Mouse (Mus musculus) lung, embryonic 14.5 days (tissue): ENCODE measurements at regions not wholly inside any gene's neighbourhood (a gene's known extent, or its start where the extent isn't known, plus 50 kb on each side); places are given as distances from the start of the nearest gene placed in this dataset.
"Not testable (repeated sequence)": the region's sequence is repeated elsewhere in the genome, so short reads cannot be mapped to it uniquely, and the experiment has no call there.

Experiments used
- ATAC-seq: fragments of 200-750 bp; cut with Nextera tagmentation; 2 replicates; pipeline ENCODE4 v1.8.0; 2017; ENCODE audit warnings: mild to moderate bottlenecking, moderate TSS enrichment, moderate library complexity; ENCODE audit not compliant: insufficient read depth
- DNase-seq: peaks from one replicate; pipeline ENCODE4 v3.0.0-alpha.2; 2015
- H3K27ac ChIP-seq: fragments of 300-500 bp; sonication (generic); 2 replicates; pipeline ENCODE4 v1.5.1; 2014; ENCODE audit warnings: low read depth, mild to moderate bottlenecking, moderate library complexity
- H3K27me3 ChIP-seq: fragments of 300-500 bp; sonication (generic); 2 replicates; pipeline ENCODE4 v1.6.1; 2014; ENCODE audit warnings: low read length, control low read depth; ENCODE audit not compliant: insufficient read depth
- H3K36me3 ChIP-seq: fragments of 300-500 bp; sonication (generic); 2 replicates; pipeline ENCODE4 v1.6.1; 2014; ENCODE audit warnings: control low read depth; ENCODE audit not compliant: insufficient read depth
- H3K4me1 ChIP-seq: fragments of 300-500 bp; sonication (generic); 2 replicates; pipeline ENCODE4 v1.6.1; 2014; ENCODE audit warnings: antibody characterized with exemption, control low read depth; ENCODE audit not compliant: insufficient read depth
- H3K4me2 ChIP-seq: fragments of 300-500 bp; sonication (generic); 2 replicates; pipeline ENCODE4 v1.6.1; 2014; ENCODE audit warnings: mild to moderate bottlenecking
- H3K4me3 ChIP-seq: fragments of 300-500 bp; sonication (generic); 2 replicates; pipeline ENCODE4 v1.5.1; 2014; ENCODE audit warnings: low read depth, low read length
- H3K9ac ChIP-seq: fragments of 300-500 bp; sonication (generic); 2 replicates; pipeline ENCODE4 v1.6.1; 2014
- H3K9me3 ChIP-seq: fragments of 300-500 bp; sonication (generic); 2 replicates; pipeline ENCODE4 v1.6.1; 2016; ENCODE audit warnings: low read depth, low read length, control low read depth
- CTCF ChIP-seq: IDR thresholded peaks from 2 replicates; pipeline ENCODE4 v1.5.1; 2016; ENCODE audit warnings: antibody characterized with exemption, low read depth
- WGBS: fragments of 180-500 bp; shearing (Covaris S2); extraction: QIAGEN DNeasy Blood & Tissue Kit; methylation state at CpG from one replicate; pipeline ENCODE4 v1.1.7; 2014; 5-methylcytosine and 5-hydroxymethylcytosine counted together

DNA sequence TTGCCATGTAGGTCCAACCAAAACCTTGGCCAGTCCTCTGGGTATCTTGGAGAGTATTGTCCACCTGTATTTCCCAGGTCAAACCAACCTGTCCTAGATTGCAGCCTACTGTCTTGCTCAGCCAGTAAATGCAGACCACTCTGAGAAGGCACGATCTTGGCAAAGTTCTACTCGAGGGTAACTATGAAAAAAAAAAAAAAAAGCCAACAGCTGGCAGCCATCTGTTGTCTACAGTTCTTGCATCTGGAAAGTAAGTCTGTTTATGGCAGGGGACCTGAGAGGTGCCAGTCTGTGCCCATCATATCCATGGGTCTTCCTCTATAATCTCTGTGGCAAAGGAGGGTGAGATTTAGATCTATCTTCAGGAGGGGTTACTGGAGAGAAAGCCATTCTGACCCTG lies 78.2 kb downstream of the Cxcr4 start:
- no peak for DNase-seq
- no peak for TF ChIP-seq CTCF
- WGBS, result 52% methylated on average over 2 of the region's 2 CpGs
- H3K27ac ChIP-seq, result no peak overlapping the region
- H3K9me3 ChIP-seq, result no peaks in the 10 kb centered on the region
- no peak overlapping the region for H3K4me3 ChIP-seq
- no peak overlapping the region for H3K4me2 ChIP-seq
- no peaks in the 10 kb centered on the region for H3K36me3 ChIP-seq
- ATAC-seq, result no peak
- no peaks in the 10 kb centered on the region for H3K4me1 ChIP-seq
- no peak overlapping the region for H3K9ac ChIP-seq
- no peaks in the 10 kb centered on the region for H3K27me3 ChIP-seq

DNA sequence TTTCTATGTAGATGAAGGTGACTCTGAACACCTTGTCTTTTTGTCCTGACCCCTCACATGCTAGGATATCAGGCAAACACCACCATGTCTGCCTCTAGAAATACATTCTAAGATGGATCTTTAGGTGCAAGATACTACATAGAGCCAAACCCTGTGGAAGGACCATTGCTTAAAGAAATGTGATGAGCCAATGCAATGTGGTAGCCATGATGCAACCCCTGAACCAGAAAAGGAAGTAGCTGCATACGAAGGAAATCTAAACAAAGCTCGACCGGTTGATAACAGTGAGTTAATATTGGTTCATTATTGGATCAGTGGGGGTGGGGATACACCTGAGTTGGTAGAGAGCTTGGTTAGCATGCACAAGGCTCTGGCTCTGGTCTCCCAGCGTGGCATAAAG lies 78.9 kb downstream of the Cxcr4 start:
- Histone ChIP-seq H3K9ac (no peak overlapping the region), H3K4me3 (no peak overlapping the region), H3K4me2 (no peak overlapping the region), H3K36me3 (no peaks in the 10 kb centered on the region), H3K27me3 (no peaks in the 10 kb centered on the region), H3K4me1 (no peaks in the 10 kb centered on the region), H3K27ac (no peak overlapping the region), H3K9me3 (no peaks in the 10 kb centered on the region)
- ATAC-seq, result no peak
- no peak for DNase-seq
- no peak for TF ChIP-seq CTCF
- WGBS, result 70% methylated on average over 4 of the region's 4 CpGs

DNA sequence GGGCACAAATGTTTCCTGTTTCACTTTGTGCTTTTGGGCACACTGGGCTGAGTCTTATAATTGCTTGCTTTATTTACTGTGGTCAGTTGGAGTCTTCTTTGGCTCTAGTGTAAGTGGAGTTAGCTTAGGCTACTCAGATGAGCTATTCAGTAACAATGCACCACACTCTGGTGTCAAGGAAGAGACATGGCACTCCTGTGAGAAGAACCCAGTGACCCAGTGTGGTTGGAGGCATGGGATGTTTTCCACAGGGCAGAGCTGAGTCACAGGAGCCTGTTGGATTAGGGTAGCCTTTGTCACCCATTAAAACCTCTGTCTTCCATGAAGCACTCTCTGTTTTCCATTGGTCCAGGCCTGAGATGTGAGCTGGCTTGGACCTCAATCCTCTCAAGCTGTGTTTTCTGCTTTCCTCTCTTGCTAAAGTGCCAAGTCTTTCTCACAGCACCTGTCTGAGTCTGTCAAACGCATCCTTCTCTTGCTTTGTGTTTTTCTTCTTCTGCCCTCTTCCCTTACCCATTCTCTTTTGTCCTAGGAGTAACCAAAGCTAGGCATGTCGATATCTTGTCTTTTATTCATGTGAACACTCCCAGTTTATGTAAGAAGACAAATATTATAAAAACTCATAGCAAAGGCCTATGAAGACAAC lies 83.2 kb downstream of the Cxcr4 start:
- 90% methylated on average over 2 of the region's 2 CpGs for WGBS
- Histone ChIP-seq H3K4me3 (no peak overlapping the region), H3K27ac (no peak overlapping the region), H3K36me3 (no peaks in the 10 kb centered on the region), H3K4me1 (no peaks in the 10 kb centered on the region), H3K4me2 (no peak overlapping the region), H3K9me3 (no peaks in the 10 kb centered on the region), H3K27me3 (no peaks in the 10 kb centered on the region), H3K9ac (no peak overlapping the region)
- no peak for DNase-seq
- TF ChIP-seq CTCF, result no peak
- no peak for ATAC-seq

DNA sequence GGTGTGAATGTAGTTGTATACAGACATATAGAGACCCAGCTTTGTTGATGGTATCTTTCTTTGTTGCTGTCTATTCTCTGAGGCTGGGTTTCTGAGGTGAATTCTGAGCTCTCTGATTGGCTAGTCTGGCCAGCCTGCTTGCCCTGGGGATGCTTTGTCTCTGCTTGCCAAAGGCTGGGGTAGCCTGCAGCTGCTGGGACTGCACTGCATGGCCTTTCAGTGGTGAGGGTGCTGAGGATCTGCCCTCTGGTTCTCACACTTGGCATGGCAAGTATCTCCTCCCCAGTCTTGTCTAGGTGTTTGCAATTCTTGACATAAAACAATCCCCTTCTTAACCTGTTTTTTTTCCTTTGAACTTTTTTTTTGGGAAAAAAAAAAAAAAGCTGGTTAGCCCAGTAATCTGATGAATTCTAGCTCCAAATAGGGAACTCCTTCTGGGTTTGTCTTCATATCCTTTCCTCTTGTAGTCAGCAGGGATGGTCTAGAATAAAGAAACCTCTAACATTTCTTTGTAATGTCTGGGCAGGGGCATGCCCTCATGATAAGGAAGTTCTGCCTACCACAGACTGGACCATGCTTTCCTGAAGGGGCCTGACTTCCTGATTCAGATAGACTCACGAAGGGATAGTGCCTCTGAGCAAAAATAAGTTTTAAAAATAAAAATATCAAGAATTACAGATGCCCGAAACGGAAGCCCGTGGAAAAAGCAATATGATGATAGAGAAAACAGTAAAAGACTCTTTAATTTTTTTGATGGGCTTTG lies 85.4 kb downstream of the Cxcr4 start:
- WGBS, result 76% methylated on average over 4 of the region's 4 CpGs
- Histone ChIP-seq H3K9ac (no peak overlapping the region), H3K9me3 (no peaks in the 10 kb centered on the region), H3K4me2 (no peak overlapping the region), H3K4me3 (no peak overlapping the region), H3K27ac (no peak overlapping the region), H3K36me3 (no peaks in the 10 kb centered on the region), H3K4me1 (no peaks in the 10 kb centered on the region), H3K27me3 (no peaks in the 10 kb centered on the region)
- DNase-seq (no peak), ATAC-seq (no peak)
- TF ChIP-seq CTCF, result no peak

DNA sequence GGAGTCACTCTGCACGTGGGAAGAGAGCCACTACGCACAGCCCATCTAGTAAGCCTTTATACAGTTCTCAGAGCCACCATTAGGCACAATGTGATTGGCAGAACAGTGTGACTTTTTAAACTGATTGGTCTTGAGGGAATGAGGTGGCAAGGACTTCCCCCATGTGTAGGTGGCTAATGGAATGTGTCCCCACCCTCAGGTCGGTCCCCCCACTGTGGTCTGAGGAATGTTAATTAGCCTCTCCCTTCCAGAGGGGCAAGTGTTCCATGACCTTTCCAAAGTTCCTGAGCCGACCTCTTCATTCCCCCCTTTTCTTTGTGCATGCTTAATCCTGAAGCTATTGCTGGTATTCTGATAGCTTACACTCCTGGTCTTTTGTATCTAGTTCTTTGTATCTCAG lies 87.2 kb upstream of the Dars start:
- Histone ChIP-seq H3K4me1 (no peaks in the 10 kb centered on the region), H3K4me2 (no peak overlapping the region), H3K36me3 (no peaks in the 10 kb centered on the region), H3K27ac (no peak overlapping the region), H3K9ac (no peak overlapping the region), H3K9me3 (no peaks in the 10 kb centered on the region), H3K4me3 (no peak overlapping the region), H3K27me3 (no peaks in the 10 kb centered on the region)
- ATAC-seq, result no peak
- DNase-seq, result no peak
- WGBS, result 58% methylated on average over 4 of the region's 4 CpGs
- TF ChIP-seq CTCF, result no peak

DNA sequence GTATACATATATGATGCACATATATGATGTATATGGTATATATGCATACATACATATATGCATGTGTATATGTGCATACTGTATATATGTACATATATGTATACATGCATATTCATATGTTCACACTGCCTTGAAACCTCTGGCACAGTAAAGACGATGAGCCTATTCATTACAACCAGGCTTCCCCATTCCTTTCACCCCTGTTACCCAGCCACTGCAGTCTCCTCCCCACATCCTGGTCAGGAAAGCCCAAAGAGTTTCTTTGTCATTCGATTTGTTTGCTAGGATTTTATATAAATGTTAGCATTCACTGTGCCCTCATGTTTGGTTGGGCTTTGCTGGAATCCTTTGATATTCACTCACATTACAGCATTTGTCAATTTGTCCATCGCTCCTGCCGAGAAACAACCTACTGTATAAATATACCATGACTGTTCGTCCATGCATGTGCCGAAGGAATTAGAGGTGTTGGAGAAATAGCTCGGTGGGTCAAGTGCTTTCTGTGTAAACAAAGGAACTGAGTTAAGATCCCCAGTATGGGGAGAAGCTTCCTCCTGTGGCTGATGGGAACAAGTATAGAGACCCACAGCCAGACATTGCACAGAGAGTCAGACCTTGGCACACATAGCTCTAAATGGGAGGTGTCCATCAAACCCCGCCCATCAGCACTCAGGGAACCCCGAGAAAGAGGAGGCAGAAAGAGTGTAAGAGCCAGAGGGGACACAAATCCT lies 81.0 kb upstream of the Dars start:
- 12% methylated on average over 9 of the region's 9 CpGs for WGBS
- no peak for TF ChIP-seq CTCF
- Histone ChIP-seq H3K9me3 (no peaks in the 10 kb centered on the region), H3K9ac (no peak overlapping the region), H3K4me2 (peak overlapping the region; percentile 10; the same call in 1 of the 2 replicates), H3K4me1 (no peaks in the 10 kb centered on the region), H3K27me3 (no peaks in the 10 kb centered on the region), H3K36me3 (no peaks in the 10 kb centered on the region), H3K27ac (peak overlapping the region; percentile 38), H3K4me3 (no peak overlapping the region)
- ATAC-seq (peak; percentile 95), DNase-seq (peak; percentile 66)

DNA sequence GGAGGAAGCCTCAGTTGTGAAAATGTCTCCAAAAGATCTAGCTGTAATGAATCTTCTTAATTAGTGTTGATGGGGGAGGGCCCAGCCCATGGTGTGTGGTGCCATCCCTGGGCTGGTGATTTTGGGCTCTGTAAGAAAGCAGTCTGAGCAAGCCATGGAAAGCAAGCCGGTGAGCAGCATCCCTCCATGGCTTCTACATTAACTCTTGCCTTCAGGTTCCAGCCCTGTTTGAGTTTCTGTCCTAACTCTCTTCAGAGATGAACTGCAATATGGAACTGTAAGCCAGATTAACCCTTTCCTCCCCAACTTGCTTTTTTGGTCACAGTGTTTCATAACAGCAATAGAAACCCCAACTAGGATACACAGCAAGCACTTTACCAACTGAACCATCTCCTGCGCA lies 75.1 kb upstream of the Dars start:
- Histone ChIP-seq H3K36me3 (no peaks in the 10 kb centered on the region), H3K4me2 (no peak overlapping the region), H3K27me3 (no peaks in the 10 kb centered on the region), H3K4me1 (no peaks in the 10 kb centered on the region), H3K9ac (no peak overlapping the region), H3K4me3 (no peak overlapping the region), H3K9me3 (no peaks in the 10 kb centered on the region), H3K27ac (no peak overlapping the region)
- ATAC-seq (no peak), DNase-seq (no peak)
- WGBS, result 93% methylated on average over 2 of the region's 2 CpGs
- no peak for TF ChIP-seq CTCF

DNA sequence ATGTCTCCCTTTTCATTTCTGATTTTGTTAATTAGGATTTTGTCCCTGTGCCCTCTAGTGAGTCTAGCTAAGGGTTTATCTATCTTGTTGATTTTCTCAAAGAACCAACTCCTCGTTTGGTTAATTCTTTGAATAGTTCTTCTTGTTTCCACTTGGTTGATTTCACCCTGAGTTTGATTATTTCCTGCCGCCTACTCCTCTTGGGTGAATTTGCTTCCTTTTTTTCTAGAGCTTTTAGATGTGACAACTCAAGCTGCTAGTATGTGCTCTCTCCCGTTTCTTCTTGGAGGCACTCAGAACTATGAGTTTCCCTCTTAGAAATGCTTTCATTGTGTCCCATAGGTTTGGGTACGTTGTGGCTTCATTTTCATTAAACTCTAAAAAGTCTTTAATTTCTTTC lies 70.0 kb upstream of the Dars start:
- H3K27ac ChIP-seq, DNase-seq, H3K4me3 ChIP-seq, H3K4me1 ChIP-seq, ATAC-seq, H3K9me3 ChIP-seq, H3K36me3 ChIP-seq, H3K4me2 ChIP-seq, H3K9ac ChIP-seq, H3K27me3 ChIP-seq: not testable (repeated sequence)
- WGBS, result 93% methylated on average over 3 of the region's 4 CpGs
